Mouse (Mus musculus) bone marrow, adult 2 months (tissue): ENCODE data around the gene Ccl17.
"Not testable (repeated sequence)": the region's sequence is repeated elsewhere in the genome, so short reads cannot be mapped to it uniquely, and the experiment has no call there.

ENCODE experiments used
- CTCF ChIP-seq: fragments of 200-500 bp; IDR thresholded peaks from 2 replicates; pipeline ENCODE4 v1.5.1; 2011; ENCODE audit warnings: low read length, control low read depth; ENCODE audit not compliant: control insufficient read depth, insufficient read depth
- POLR2A ChIP-seq: fragments of 200-500 bp; IDR thresholded peaks from 2 replicates; pipeline ENCODE4 v1.6.1; 2011; ENCODE audit warnings: low read depth, mild to moderate bottlenecking, control low read depth, low read length, borderline replicate concordance; ENCODE audit not compliant: control insufficient read depth

GRCm38 (mm10) chr8:94833901-94834405 is 23.7 kb downstream of the Ccl17 start:
- not testable (repeated sequence) for TF ChIP-seq CTCF, POLR2A
